Mouse (Mus musculus): ENCODE results near the gene Lbhd1. TPM values are rescaled to one million over a fixed set of nuclear protein-coding genes. Genes with fewer than 3 reads are reported as not detected.

The Lbhd1 gene
- polyA plus RNA-seq, 1 experiment from 2014 or later = 40.0 TPM

DNA sequence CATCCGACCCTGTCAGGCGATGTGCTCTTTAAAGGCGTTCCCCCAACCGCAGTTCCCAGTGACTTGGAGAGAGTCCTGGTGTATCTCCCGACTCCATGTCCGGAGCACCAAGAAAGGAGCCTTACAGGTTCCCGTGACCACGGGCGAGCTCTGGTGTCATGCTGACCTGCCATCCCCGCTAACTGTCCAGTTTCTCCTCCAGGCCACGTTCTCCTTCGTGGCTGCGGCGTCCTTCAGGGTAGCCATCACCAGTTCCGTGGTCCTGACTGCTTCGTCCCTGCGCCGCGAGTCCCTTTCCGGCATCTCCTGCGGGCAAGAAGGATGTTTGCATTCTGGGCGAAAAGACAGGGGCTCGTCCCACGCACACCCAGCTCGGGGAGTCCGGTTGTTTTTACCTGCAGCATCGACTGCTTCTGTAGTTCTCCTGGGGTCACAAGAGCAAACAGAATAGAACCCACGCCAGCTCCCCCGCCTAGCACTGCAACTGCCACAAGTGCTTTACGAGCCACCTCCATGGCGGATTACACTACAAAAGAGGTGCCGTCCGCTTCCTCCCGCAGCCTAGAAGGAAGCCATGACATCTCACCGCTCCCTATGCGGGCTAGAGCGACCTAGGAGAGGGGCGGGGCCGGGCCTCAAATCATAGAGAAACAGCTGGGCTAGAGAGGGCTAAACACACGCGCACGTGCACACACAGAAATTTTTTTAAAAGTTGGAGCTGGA, 3.1 kb upstream of the Lbhd1 start, which contains the start of gene Uqcc3:
Gene Uqcc3, minus strand, starts transcription at position 613 of the 723 bp plus-strand sequence.
- Histone ChIP-seq H3K4me1 (ENCODE audit: insufficient read depth, low read depth, low read length) (no peaks in the 10 kb centered on the region), H3K9ac (replicated peaks; ENCODE audit: low read depth) (peak within 1 kb of the TSS; percentile 89), H3K4me3 (ENCODE audit: low read depth, low read length) (peak within 1 kb of the TSS; percentile 67), H3K36me3 (ENCODE audit: insufficient read depth, low read length) (0 out of 2 replicates have a peak, but pooled peaks cover 3% of the 10 kb centered on the region), H3K4me2 (replicated peaks; ENCODE audit: low read depth, low read length) (peak within 1 kb of the TSS; percentile 79), H3K27ac (ENCODE audit: low read length) (peak within 1 kb of the TSS; percentile 91), H3K9me3 (ENCODE audit: low read length) (no peaks in the 10 kb centered on the region), H3K27me3 (replicated peaks; ENCODE audit: insufficient read depth, low read length) (no peaks in the 10 kb centered on the region)
- DNase-seq (ENCODE audit: low spot score) (peak; percentile 95), ATAC-seq (peak; percentile 98)
- no peak for TF ChIP-seq CTCF (IDR thresholded peaks at IDR 0.05)
- 0 out of 2 replicates have a peak, but pooled peaks have one; percentile 12 for TF ChIP-seq EP300 (IDR thresholded peaks at IDR 0.05)
- WGBS = 0% methylated on average over 42 of the region's 42 CpGs

DNA sequence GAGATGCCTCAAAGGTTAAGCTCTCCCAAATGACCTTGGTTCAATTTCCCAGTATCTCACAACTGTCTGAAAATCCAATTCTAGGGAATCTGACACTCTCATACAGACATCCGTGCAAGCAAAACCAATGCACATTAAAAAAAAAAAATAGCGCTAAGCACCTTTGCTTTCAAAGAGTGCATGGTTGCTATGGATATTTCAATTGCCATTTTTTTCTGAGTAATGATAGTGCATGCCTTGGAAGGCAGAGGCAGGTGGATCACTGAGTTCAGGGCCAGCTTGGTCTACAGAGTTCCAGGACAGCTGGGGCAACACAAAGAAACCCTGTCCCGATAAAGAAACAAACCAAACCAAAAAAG, 2.5 kb upstream of the Lbhd1 start:
- WGBS = 6% methylated on average over 3 of the region's 3 CpGs
- peak overlapping the region; percentile 67 for H3K4me3 ChIP-seq (ENCODE audit: low read depth, low read length)
- H3K9me3 ChIP-seq (ENCODE audit: low read length) = no peaks in the 10 kb centered on the region
- H3K27me3 ChIP-seq (replicated peaks; ENCODE audit: insufficient read depth, low read length) = no peaks in the 10 kb centered on the region
- H3K4me1 ChIP-seq (ENCODE audit: insufficient read depth, low read depth, low read length) = no peaks in the 10 kb centered on the region
- H3K27ac ChIP-seq (ENCODE audit: low read length) = no peak overlapping the region
- ATAC-seq = no peak; the same call in 1 of the 2 replicates
- no peak for DNase-seq (ENCODE audit: low spot score)
- H3K9ac ChIP-seq (replicated peaks; ENCODE audit: low read depth) = peak overlapping the region; percentile 89; the same call in 1 of the 2 replicates
- H3K4me2 ChIP-seq (replicated peaks; ENCODE audit: low read depth, low read length) = peak overlapping the region; percentile 79
- no peaks in the 10 kb centered on the region for H3K36me3 ChIP-seq (ENCODE audit: insufficient read depth, low read length)
- no peak for TF ChIP-seq EP300 (IDR thresholded peaks at IDR 0.05)
- no peak for TF ChIP-seq CTCF (IDR thresholded peaks at IDR 0.05)

DNA sequence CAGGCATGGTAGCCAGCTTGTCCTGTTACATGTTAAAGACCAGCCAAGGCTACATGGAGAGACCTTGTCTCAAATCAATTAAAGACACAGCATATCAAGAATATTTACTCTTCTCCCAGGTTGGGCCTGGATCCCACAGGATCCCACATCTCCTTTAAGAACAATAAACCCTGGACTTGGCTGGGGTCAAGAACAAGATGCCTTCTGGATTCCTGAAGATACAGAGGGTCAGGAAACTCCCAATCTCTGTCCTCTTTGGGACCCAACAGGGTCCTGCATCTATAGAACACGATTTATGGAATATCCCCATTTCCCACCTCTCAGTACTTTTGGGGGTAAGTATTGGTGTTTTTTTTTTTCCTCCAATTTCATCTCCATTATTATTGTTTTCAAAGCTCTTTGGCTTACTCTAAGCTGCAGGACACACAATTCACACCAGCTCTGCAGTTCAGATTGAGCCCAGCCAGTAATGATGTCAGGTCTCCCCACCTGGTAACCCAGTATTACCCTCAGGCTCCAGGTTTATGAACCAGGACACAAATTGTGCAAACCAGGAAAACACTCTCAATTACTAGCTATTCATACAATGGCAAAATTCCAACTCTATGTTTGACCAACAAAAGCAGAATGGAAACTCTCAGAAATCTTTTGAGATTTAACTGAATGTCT, 3.5 kb downstream of the Lbhd1 start:
- ATAC-seq (no peak), DNase-seq (ENCODE audit: low spot score) (peak; percentile 70)
- H3K4me1 ChIP-seq (ENCODE audit: insufficient read depth, low read depth, low read length) = peaks cover 6% of the 10 kb centered on the region; the same call in 1 of the 2 replicates
- no peak overlapping the region for H3K4me3 ChIP-seq (ENCODE audit: low read depth, low read length)
- no peaks in the 10 kb centered on the region for H3K36me3 ChIP-seq (ENCODE audit: insufficient read depth, low read length)
- H3K9me3 ChIP-seq (ENCODE audit: low read length) = no peaks in the 10 kb centered on the region
- no peaks in the 10 kb centered on the region for H3K27me3 ChIP-seq (replicated peaks; ENCODE audit: insufficient read depth, low read length)
- WGBS = 46% methylated on average over 1 of the region's 1 CpGs
- H3K4me2 ChIP-seq (replicated peaks; ENCODE audit: low read depth, low read length) = no peak overlapping the region
- no peak overlapping the region for H3K9ac ChIP-seq (replicated peaks; ENCODE audit: low read depth)
- TF ChIP-seq CTCF (IDR thresholded peaks at IDR 0.05) (no peak), EP300 (IDR thresholded peaks at IDR 0.05) (no peak; the same call in 1 of the 2 replicates)
- H3K27ac ChIP-seq (ENCODE audit: low read length) = peak overlapping the region; percentile 83; the same call in 1 of the 2 replicates

DNA sequence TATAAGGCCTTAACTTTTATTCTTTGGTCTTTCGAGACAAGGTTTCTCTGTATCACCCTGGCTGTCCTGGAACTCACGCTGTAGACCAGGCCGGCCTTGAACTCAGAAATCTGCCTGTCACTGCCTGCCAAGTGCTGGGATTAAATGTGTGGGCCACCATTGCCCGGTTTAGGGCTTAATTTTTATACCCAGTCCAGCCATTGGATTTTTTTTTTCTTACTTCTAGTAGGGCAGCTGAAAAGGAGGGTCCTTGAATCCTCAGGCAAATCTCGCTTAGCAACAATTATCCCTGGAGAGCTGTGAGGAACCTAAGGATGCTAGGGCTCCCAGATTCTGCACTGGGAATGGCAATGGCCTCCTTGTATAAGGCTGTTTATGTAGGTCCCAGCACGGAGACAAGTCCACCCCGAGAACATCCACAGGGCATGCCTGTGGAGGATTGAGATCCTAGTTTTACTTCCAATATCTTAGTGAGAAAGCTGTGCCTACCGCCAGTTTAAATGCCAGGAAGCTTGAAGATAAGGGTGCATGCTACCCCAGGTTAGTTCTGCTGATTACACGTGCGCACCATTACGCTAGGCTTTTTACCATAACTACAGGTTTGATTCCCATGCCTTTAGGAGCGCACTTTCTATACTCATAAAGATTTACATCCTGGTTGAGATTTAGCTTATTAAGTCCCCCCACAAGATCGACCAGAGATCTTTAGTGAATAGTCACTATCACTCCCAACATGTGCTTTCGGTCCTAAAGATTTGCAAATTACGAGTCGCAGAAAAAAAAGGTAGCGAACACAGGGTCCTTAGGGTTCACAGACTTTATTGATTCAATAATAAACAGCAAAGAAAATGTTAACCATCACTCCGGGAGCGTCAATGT, 4.3 kb downstream of the Lbhd1 start:
- TF ChIP-seq EP300 (IDR thresholded peaks at IDR 0.05) (no peak), CTCF (IDR thresholded peaks at IDR 0.05) (no peak)
- peak overlapping the region; percentile 77 for H3K9ac ChIP-seq (replicated peaks; ENCODE audit: low read depth)
- peak overlapping the region; percentile 83 for H3K27ac ChIP-seq (ENCODE audit: low read length)
- no peaks in the 10 kb centered on the region for H3K9me3 ChIP-seq (ENCODE audit: low read length)
- no peak for DNase-seq (ENCODE audit: low spot score)
- H3K4me3 ChIP-seq (ENCODE audit: low read depth, low read length) = peak overlapping the region; percentile 67
- peak overlapping the region; percentile 73 for H3K4me2 ChIP-seq (replicated peaks; ENCODE audit: low read depth, low read length)
- WGBS = 13% methylated on average over 19 of the region's 19 CpGs
- no peaks in the 10 kb centered on the region for H3K27me3 ChIP-seq (replicated peaks; ENCODE audit: insufficient read depth, low read length)
- H3K4me1 ChIP-seq (ENCODE audit: insufficient read depth, low read depth, low read length) = peaks cover 6% of the 10 kb centered on the region; the same call in 1 of the 2 replicates
- ATAC-seq = no peak
- H3K36me3 ChIP-seq (ENCODE audit: insufficient read depth, low read length) = no peaks in the 10 kb centered on the region

DNA sequence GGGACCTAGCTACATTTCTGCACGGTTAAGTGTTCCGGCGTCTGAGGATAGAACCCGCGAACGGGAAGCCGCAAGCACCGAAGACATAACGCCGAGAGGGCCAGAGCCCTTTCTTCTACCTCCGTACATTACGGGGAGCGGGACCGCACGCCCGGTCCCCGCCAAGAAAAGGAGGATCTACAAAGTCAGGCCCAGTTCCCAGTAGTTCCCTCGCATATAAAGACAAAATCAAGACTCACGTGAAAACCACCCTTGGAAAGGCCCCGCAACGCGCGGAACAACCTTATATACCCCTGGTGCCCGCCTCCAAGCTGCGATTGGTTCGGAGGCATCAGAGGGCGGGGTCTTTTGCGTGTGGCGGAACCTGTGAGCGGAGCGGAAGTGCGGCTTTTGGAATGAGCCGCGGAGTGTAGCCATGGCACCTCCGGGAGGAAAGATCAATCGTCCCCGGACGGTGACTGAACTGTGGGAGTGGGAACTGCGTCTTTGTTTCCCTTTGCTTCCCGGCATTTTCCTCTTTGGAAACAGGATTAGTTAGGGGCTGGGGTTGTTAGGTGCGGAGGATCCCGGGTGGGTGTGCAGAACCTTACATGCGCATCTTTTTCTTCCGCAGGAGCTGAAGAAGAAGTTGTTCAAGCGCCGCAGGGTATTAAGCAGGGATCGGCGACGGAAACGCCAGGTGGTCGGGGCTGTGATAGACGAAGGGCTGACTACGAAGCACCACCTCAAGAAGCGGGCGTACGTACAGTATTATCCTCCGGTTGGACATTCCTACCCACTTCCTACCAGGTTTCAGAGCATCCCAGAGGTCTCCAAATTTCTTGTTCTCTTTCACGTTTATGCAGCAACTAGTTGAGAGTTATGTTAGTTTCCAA, 5.2 kb downstream of the Lbhd1 start, which contains the start of the genes 1810009A15Rik and Gm49416:
Gene 1810009A15Rik, plus strand, starts transcription at position 343 of the 875 bp plus-strand sequence.
Gene Gm49416, plus strand, starts transcription at position 416 of the 875 bp plus-strand sequence.
- under 1% methylated on average over 58 of the region's 58 CpGs for WGBS
- peak within 1 kb of the TSS; percentile 83 for H3K27ac ChIP-seq (ENCODE audit: low read length)
- no peak for TF ChIP-seq CTCF (IDR thresholded peaks at IDR 0.05)
- TF ChIP-seq EP300 (IDR thresholded peaks at IDR 0.05) = 0 out of 2 replicates have a peak, but pooled peaks have one; percentile 9
- H3K4me3 ChIP-seq (ENCODE audit: low read depth, low read length) = peak within 1 kb of the TSS; percentile 67
- H3K4me2 ChIP-seq (replicated peaks; ENCODE audit: low read depth, low read length) = peak within 1 kb of the TSS; percentile 73
- H3K9me3 ChIP-seq (ENCODE audit: low read length) = no peaks in the 10 kb centered on the region
- ATAC-seq (peak; percentile 96), DNase-seq (ENCODE audit: low spot score) (peak; percentile 98)
- no peaks in the 10 kb centered on the region for H3K36me3 ChIP-seq (ENCODE audit: insufficient read depth, low read length)
- H3K27me3 ChIP-seq (replicated peaks; ENCODE audit: insufficient read depth, low read length) = no peaks in the 10 kb centered on the region
- peaks cover 7% of the 10 kb centered on the region; the same call in 1 of the 2 replicates for H3K4me1 ChIP-seq (ENCODE audit: insufficient read depth, low read depth, low read length)
- peak within 1 kb of the TSS; percentile 77 for H3K9ac ChIP-seq (replicated peaks; ENCODE audit: low read depth)

Measured in lung, postnatal 0 days (tissue).